Mouse (Mus musculus) spleen, postnatal 36 days (tissue): ENCODE results near the gene Gm20388.

ENCODE experiments used
- DNase-seq, 2 experiments: peaks; one replicate each; pipeline ENCODE4 v3.0.0; 2022; ENCODE audit warnings: low spot score in 2 of 2, mixed read lengths in 1 of 2

The Gm20388 gene

DNA sequence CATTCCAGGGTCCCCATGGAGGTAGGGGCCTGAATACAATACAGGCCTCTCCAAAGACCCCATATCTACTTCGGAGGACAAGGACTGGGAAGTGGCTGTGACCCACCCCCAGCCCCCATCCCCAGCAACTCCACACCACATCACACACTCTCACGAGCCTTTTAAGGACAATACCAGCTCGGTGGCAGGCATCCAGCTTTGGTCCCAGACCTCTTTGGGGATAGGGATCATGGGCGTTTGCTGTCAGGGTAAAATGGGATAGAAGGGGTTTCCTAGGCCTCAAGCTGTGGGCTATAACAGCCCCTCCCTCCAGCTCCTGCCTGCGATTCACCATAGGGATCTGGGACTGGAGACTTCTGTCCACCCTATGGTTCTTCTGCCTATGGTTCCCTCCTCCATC, 281.0 kb downstream of the Gm20388 start:
- no peak for DNase-seq

DNA sequence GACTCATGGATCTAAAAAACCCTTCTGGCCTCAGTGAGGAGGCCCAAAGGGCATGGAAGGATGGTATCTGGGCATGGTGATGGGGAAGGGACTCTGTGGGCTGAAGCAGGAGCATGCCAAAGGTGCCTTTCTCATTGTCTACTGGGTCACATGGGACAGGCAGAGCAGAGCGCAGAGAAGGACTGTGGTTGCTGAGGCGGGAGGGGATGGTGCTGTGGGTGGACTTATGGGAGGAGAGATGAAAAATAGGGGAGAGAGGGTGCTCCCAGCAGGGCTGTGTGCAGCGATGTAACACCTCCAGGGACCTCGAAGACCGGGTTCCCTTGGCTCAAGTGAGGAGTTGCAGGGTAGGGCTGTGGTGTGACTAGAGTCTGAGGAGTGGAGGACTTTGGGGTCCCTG, 281.5 kb downstream of the Gm20388 start:
- no peak for DNase-seq

DNA sequence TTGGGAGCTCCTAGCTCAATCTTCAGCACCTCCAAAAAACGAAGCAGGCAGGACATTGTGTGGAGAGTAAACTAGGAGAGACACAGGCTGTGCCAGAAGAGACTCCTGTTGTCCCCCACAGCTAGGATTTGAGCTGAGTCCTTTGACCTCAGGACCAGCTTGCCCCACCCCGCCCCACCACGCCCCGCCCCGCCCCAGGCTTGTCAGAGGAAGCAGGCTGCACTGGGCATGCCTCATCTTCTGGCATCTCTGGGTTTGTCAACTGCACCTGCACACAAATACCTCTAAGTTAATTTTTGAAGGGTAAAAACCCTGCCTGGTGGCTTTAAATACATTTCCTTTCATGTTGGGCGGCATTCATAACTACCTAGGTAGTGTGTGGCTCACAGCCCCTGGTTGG, 290.7 kb downstream of the Gm20388 start:
- DNase-seq: no peak

DNA sequence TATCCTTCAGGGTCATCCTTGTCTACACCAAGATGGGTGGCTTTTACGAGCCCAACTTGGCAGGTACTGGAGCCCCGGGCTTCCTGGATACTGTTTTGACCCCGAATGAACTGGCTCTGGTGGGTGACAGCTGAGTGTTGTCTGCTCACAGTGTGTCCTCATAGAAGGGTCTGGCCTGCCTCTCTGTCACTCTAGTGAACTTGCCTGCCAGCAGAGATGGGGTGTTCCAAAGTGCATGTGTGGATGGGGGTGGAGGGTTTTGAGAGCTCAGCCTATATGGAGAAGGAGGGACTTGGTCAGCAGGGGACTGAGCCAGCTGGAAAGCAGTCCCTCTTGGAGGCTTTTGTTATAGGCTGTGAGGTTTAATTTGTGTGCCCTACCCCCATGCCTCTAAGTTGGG, 291.9 kb downstream of the Gm20388 start:
- DNase-seq: no peak

DNA sequence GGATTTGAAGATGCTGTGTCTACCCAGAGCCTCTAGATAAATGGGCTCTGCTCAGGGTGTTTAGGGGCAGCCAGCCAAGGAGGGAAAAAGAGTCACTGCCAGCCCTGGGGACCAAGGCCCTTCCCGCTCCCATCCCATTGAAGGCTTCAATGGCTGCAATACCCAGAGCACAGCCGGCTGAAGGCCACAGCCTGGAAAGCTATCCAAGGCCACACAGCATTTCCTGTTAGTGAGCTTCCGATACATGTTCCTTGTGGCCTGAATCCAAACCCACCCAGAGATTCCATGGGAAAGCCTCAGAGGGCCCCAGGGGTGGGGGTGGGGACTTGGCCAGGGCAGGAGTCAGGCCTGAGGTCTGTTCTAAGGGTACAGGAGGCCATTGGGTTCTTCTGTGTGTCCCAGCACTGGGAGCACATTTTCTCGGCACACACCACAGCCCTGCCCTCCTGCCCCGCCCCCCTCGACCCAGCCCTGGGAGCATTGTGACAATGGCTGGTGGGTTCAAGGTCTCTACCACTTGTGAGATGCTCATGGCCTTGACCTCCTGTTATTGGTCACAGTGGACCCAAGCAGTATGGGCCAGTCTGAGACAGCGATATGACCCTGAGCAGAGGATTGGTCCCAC, 294.2 kb downstream of the Gm20388 start:
- DNase-seq: no peak

DNA sequence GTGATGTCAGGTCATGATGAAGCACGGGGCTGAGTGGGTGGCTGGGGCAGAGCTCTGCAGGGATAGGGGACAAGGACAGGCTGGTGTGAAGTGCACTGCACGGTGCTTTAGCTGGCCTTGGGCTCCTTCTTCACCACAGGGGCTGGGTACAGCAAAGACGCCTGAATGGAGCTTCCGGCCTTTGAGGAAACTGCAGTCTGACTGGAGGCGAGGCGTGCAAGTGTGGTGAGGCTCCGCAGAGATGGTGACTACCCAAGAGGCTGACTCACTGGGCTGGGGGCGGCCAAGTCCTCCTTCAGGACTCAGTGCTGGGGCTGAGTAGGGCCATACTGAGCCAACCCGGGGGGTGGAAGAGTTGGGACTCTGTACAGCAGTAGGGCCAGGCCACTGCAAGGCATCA, 295.3 kb downstream of the Gm20388 start:
- DNase-seq: no peak

DNA sequence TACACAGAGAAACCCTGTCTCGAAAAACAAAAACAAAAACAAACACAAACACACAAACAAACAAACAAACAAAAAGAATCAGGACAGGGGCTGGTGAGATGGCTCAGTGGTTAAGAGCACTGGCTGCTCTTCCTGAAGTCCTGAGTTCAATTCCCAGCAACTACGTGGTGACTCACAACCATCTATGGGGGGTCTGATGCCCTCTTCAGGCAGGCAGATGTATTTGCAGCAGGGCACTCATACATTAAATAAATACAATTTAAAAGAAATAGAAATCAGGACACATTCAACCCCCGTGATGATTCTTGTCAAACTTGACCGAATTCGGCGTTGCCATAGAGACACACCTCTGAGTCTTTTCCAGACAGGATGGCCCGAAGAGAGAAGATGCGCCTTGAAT, 296.7 kb downstream of the Gm20388 start:
- no peak for DNase-seq

DNA sequence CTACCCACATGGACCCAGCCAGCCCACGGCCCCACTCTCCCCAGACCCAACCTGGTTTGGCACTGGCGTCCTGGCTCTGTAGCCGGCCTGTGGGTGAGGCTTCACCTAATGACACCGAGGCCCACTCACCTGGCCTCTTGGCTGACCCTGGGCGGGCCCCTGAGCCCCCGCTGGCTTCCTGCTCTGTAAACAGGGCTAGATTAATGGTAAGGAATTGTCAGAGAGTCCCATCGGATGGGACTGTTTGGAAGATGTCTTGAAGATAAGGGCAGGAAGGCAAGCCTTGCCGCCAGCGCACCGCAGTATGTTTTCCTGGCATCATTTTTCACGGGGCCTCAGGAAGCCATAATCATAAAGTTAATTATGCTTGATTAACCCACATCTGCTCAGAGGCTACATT, 297.5 kb downstream of the Gm20388 start:
- no peak for DNase-seq

DNA sequence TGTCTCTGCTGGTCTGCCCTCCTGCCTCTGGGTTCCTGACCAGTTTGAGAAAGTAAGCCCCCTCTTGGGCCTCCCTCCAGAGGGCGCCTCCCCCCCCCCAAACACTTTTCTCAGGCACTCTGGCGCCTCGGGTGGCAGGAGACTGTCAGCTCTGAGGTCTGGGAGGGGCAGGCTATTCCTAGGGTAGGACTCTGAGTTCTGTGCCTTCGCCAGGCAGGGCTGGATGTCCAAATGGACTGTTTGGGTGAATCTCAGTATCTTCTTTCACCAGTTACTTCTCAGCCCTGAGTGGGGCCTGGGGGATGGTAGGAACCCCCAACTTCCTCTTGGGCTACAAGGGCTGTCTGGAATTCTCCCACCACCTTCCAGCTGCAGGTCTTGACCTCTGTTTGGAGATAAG, 300.7 kb downstream of the Gm20388 start:
- DNase-seq: no peak

DNA sequence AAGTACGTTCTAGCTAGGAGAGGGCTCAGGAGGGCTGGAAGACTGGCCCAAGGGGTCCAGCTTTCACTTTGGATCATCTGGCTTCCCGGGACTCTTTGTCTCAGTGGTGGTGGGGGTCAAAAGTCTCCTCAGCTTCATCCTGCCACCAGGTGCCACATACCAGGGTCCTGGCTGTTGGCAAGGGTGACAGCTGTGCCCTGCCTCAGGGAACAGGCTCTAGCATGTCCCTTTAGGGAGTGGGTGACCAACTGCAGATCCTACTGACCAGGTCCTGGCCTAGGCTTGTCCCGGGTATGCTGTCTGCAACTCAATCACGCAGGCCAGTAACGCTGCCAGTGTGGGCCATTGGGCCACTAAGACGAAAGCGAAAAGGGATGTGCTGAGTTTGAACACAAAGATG, 302.0 kb downstream of the Gm20388 start:
- no peak for DNase-seq

DNA sequence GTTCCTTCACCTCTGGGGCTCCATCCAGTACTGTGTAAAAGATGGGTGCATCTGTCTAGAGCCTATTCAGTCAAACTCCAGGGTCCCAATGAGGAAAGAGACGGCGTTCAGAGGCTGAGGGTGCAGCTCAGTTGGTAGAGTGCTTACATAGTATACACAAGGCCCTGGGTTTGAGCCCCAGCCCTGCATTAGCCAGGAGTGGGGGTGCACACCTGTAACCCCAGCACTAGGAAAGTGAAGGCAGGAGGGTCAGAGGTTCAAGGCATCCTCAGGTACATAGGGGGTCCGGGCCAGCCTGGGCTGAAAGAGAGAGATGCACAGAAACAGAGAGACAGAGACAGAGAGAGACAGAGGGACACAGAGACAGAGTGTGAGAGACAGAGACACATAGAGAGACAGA, 302.6 kb downstream of the Gm20388 start:
- no peak for DNase-seq

DNA sequence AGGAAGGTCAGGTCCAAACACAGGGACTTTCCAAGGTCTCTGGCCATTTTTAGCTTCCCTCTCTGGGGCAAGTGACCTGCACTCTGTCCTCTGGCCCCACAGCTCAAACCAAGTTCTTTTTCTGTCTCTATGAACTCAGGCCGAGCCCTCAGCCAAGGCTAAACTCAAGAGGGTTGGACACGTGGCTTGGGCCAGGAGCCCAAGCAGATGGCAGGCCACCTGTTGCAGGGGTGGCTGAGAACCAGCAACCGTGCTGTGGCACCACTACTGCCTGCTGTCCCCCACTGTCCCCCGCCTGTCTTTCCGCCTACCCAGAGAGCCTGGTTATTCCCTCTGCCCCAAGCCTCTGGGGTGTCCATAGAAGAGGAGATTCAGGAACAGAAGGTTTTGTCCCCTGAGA, 303.3 kb downstream of the Gm20388 start:
- peak; percentile 50 to 55 for DNase-seq

DNA sequence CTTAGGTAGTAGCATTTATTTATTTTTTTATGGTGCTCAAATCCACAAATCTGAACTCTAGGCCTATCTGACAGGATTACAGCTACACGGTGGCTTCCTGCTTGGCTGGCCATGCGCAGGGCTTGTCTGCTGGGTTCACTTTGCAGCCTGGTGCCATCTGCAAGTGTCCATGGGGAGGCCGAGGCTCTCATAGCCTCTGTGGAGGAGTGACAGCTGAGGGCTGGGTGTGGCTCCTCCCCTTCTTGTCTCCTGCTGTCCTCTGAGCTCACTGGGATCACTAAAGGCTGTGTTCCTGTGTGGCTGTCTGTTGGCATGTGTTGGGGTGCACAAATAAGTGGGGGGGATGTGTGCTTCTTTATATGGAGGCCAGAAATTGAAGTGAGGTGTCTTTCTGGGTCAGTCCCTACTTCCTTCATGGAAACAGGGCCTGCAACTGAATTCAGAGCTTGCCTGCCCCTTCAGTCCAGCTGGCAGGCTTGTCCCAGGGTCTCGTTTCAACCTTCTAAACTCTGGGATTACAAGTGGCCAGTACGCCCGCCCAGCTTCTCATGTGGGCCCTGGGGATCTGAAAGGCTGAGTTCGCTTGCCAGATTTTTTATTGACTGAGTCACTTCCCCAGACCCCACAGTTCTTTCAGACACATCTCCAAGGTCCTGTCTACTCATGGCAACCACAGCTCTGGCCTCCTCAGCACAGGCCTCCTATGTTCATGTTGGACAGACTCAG, 304.9 kb downstream of the Gm20388 start:
- no peak for DNase-seq

DNA sequence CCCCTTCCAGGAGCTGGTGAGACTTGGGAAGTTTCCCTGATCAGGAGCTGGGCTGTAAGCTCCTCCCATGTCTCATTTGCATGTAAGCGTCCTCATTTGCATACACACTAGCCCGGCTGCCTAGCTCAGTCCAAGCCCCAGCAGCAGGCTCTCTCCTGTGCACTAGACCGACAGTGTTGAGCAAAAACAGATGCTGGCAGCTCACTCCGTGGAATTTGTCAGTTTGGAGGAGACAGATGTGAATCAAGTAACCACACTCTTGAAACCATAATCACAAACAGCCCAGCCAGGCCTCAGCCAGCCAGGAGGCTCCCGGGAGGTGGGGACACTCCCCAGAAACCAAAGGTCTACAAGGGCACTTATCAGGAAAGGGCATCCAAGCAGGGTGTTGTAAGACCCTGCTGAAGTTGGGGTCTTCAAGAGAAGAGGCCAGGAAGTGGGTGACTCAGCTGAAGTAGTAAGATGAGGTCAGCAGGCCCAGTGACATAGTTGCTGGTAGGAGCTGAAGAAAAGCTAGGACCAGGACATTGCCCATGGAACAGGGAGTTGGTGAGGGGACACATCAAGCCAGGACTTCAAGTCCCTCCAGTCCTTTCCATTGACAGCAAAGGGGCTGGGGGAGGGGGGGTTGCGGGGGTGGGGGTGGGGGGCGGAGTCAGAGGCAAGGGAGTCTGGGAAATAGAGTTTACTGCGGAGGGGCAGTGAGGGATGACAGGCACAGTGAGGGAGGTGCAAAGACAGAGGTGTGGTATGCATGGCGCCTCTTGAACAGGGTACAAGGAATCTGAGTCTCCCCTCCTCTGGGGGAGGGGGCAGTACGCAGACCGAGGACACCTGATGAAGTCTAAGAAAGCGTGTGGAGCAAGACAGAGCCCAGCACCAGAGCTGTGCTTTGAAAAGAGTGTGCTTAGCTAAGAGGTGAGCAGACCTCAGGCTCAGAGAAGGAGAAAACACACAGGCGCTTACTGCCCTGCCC, 306.5 kb downstream of the Gm20388 start:
- DNase-seq: no peak

DNA sequence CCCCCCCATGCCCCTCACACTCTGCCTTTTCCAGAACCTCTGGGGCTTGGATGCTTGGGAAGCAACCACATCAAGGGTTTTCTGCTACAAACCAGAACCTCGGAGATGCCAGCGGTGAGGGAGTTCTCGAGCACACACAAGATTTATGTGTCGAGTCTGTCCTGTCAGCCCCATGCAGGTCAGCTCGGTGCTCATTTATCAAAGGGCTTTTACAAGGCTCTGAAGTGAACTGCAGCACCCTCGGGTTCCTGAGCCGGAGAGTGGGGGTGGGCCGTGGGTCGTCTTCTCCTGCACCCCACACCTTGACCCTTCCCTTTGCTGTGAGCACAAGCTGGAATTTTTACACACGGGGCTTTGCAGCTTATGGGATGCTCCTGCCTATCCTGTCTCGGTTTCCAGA, 311.9 kb downstream of the Gm20388 start:
- no peak for DNase-seq

DNA sequence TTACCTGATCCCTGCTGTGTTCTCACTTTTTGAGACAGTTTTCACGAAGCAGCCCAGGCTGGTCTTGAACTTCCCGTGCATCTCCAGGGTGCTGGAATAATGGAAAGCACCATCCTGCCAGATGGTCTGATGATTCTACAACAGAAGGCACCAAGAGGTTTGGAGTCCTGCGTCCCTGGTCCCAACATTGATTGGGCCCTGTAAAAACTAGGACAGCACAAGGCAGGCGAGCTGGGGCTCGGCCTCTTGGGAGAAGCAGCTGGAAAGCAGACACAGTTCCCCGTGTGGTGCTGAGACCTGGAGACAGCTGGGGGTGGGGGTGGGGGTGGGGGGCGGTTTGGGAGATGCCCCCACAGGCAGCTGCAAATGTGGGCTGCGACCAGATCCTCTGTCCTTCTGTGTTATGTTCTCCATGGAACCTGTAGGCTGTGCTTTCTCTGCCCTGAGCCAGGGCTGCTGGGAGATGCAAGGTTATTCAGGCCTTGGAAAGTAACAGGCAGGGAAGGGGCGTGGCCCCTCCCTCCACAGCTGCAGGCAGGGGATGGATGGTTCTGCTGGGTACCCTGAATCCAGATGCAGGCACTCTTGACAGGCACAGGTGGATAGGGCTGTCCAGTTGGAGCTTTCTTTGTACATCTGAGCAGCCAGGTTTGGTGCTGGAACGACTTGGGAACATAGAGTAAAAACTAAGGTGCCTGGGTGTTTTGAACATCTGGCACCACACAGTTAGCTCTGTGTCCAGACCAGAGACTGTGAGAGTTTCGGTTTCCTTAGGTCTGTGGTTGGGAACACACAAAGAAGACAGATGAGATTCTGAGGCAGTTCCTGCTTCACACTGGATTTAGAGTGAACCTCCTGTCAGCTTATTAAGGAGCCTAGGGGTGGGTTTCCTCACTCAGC, 314.1 kb downstream of the Gm20388 start:
- no peak for DNase-seq

DNA sequence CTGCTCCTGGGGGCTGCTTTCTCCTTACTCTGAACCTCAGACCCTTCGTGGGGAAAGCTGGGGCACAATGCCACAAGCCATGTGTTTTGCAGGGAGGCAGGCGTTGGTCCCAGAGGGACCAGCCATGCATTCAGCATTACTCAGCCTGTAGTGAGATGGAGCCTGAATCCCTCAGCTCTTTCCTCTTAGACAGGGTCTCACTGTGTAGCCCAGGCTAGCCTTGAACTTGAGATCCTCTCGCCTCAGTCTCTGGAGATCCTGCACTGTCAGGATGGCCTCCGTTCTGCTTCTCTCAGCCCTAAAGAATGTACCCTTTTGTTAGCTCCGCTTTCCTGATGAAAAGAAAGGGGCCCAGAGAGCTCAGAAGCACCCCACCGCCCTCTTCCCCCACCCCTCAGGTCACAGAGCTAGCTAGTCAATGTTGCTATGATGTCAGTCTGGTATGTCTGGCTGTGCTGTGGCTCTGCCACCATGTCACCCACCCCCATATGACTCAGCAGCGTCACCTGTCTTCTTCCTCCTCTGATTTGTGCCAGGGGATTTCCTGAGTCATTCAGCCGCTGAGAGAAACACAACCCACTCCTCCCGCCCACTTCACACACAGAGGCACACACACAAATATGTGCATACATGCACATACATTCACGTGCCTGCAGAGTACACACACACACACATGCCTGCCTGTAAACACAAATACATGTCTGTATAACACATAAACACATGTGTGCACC, 314.9 kb downstream of the Gm20388 start:
- peak; percentile 38 to 40 for DNase-seq

DNA sequence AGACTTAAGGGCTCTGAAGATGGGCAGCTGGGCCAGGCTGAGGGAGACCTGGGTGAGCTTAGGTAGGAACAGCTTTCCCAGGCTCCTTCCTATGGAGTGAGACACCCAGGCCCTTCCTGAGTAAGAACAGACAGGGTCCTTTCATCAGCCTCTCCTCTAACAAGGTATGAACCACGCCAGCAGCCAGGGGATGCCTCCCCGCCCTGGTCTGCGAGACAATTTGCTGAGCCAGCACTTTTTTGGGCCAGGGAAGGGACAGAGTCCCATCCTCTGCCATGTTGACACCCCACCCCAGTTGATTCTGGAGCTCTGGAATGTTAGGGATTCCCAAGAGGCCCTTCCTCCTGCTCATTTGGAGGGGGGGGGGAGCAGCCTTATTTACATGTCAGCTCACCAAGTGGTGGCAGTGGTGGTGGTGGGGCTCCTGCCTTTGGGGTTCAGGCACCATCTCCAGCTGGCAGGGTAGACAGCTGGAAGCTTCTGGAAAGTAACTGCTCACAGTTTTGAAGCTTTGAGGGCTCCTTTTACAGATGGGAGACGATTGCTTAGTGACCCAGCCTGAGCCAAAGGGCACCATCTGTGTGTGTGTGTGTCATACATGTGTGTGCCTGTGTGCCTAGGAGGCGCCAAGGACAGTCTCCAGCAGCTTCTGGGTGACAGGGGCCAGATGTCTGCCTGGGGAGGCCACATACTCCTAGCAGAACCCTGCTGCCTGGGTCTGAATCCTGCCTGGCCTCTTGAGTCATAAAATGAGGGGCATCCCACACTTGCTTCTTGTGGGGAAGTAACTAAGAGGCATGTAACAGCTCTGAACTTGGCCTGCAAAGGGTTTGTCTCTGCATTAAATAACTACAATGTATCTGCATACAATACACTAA, 316.3 kb downstream of the Gm20388 start:
- no peak for DNase-seq

DNA sequence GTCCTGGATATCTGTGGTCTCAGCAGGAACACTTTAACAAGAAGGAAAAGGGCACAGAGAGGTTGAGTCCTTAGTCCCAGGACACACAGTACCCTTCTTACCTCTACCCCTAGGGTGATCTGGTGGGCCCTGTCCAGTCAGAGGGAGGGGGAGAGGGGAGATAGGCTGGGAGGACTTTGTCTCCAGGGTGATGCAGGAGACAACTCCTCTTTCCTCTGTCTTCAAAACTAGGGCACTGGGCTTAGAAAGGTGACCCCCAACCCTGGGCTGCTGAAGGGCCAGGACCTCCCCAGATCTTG, 316.9 kb downstream of the Gm20388 start:
- no peak for DNase-seq
